Mouse (Mus musculus) forebrain, postnatal 0 days (tissue): ENCODE measurements at regions not wholly inside any gene's neighbourhood (a gene's known extent, or its start where the extent isn't known, plus 50 kb on each side); places are given as distances from the start of the nearest gene placed in this dataset.
A peak's percentile ranks its signal among the peaks of the same experiment; 100 is the strongest.
"Not testable (repeated sequence)": the region's sequence is repeated elsewhere in the genome, so short reads cannot be mapped to it uniquely, and the experiment has no call there.

Experiments
- ATAC-seq: fragments of 200-750 bp; cut with Nextera tagmentation; 2 replicates; pipeline ENCODE4 v1.8.0; 2017; ENCODE audit warnings: mild to moderate bottlenecking, moderate library complexity
- DNase-seq: peaks from one replicate; pipeline ENCODE4 v3.0.0-alpha.2; 2015
- H3K27ac ChIP-seq: fragments of 300-500 bp; sonication (generic); 2 replicates; pipeline ENCODE4 v1.5.1; 2014; ENCODE audit warnings: low read depth, mild to moderate bottlenecking, antibody characterized with exemption, low read length, moderate library complexity, mixed read lengths
- H3K27me3 ChIP-seq: fragments of 300-500 bp; sonication (generic); 2 replicates; pipeline ENCODE4 v1.6.1; 2014; ENCODE audit warnings: mild to moderate bottlenecking, low read length, mixed read lengths; ENCODE audit not compliant: insufficient read depth
- H3K36me3 ChIP-seq: fragments of 300-500 bp; sonication (generic); 2 replicates; pipeline ENCODE4 v1.6.1; 2014; ENCODE audit warnings: mild to moderate bottlenecking, moderate library complexity; ENCODE audit not compliant: insufficient read depth
- H3K4me1 ChIP-seq: fragments of 300-500 bp; sonication (generic); 2 replicates; pipeline ENCODE4 v1.6.1; 2014; ENCODE audit warnings: antibody characterized with exemption; ENCODE audit not compliant: insufficient read depth
- H3K4me2 ChIP-seq: fragments of 300-500 bp; sonication (generic); 2 replicates; pipeline ENCODE4 v1.6.1; 2014; ENCODE audit warnings: low read depth, mild to moderate bottlenecking, moderate library complexity
- H3K4me3 ChIP-seq: fragments of 300-500 bp; sonication (generic); 2 replicates; pipeline ENCODE4 v1.5.1; 2014; ENCODE audit warnings: low read depth, low read length, mixed read lengths
- H3K9ac ChIP-seq: fragments of 300-500 bp; sonication (generic); 2 replicates; pipeline ENCODE4 v1.6.1; 2014; ENCODE audit warnings: mild to moderate bottlenecking
- H3K9me3 ChIP-seq: fragments of 300-500 bp; sonication (generic); 2 replicates; pipeline ENCODE4 v1.6.1; 2016; ENCODE audit warnings: low read length
- CTCF ChIP-seq: sonication (generic); IDR thresholded peaks from 2 replicates; pipeline ENCODE4 v1.5.1; 2016; ENCODE audit warnings: antibody characterized with exemption, control low read depth, low read depth
- WGBS: fragments of 180-500 bp; shearing (Covaris S2); extraction: QIAGEN DNeasy Blood & Tissue Kit; methylation state at CpG from one replicate; pipeline ENCODE4 v1.1.7; 2014; 5-methylcytosine and 5-hydroxymethylcytosine counted together

GRCm38 (mm10) chr11:94873693-94874092 is 62.3 kb upstream of the Col1a1 start:
- no peak for DNase-seq
- Histone ChIP-seq H3K4me3 (no peak overlapping the region), H3K36me3 (no peaks in the 10 kb centered on the region), H3K4me1 (0 out of 2 replicates have a peak, but pooled peaks cover 4% of the 10 kb centered on the region), H3K9me3 (no peaks in the 10 kb centered on the region), H3K9ac (no peak overlapping the region), H3K27ac (no peak overlapping the region), H3K4me2 (peak overlapping the region; percentile 61), H3K27me3 (no peaks in the 10 kb centered on the region)
- WGBS: 10% methylated on average over 7 of the region's 7 CpGs
- ATAC-seq: no peak
- no peak for TF ChIP-seq CTCF

GRCm38 (mm10) chr11:94872921-94873320 is 63.1 kb upstream of the Col1a1 start:
- 0 out of 2 replicates have a peak, but pooled peaks cover 4% of the 10 kb centered on the region for H3K4me1 ChIP-seq
- peak overlapping the region; percentile 32 for H3K4me3 ChIP-seq
- no peaks in the 10 kb centered on the region for H3K27me3 ChIP-seq
- peak; percentile 81 for DNase-seq
- H3K9me3 ChIP-seq: no peaks in the 10 kb centered on the region
- H3K4me2 ChIP-seq: peak overlapping the region; percentile 61
- TF ChIP-seq CTCF: no peak
- H3K36me3 ChIP-seq: no peaks in the 10 kb centered on the region
- H3K27ac ChIP-seq: no peak overlapping the region
- H3K9ac ChIP-seq: peak overlapping the region; percentile 28; the same call in 1 of the 2 replicates
- 4% methylated on average over 19 of the region's 19 CpGs for WGBS
- ATAC-seq: peak; percentile 96

GRCm38 (mm10) chr11:94870341-94870740 is 65.7 kb upstream of the Col1a1 start:
- no peak overlapping the region for H3K4me3 ChIP-seq
- no peaks in the 10 kb centered on the region for H3K27me3 ChIP-seq
- peak; percentile 24 for DNase-seq
- H3K9ac ChIP-seq: no peak overlapping the region
- H3K27ac ChIP-seq: no peak overlapping the region
- no peaks in the 10 kb centered on the region for H3K36me3 ChIP-seq
- 0% methylated on average over 1 of the region's 1 CpGs for WGBS
- ATAC-seq: no peak
- 0 out of 2 replicates have a peak, but pooled peaks cover 4% of the 10 kb centered on the region for H3K4me1 ChIP-seq
- peak; percentile 57 for TF ChIP-seq CTCF
- H3K9me3 ChIP-seq: no peaks in the 10 kb centered on the region
- H3K4me2 ChIP-seq: no peak overlapping the region

GRCm38 (mm10) chr11:94869866-94870265 is 66.2 kb upstream of the Col1a1 start:
- not testable (repeated sequence) for H3K9ac ChIP-seq, H3K9me3 ChIP-seq, H3K4me2 ChIP-seq, H3K36me3 ChIP-seq, H3K4me3 ChIP-seq, H3K4me1 ChIP-seq, H3K27me3 ChIP-seq, H3K27ac ChIP-seq
- 31% methylated on average over 4 of the region's 4 CpGs for WGBS
- TF ChIP-seq CTCF: peak; percentile 51
- DNase-seq (peak; percentile 15), ATAC-seq (peak; percentile 40)

GRCm38 (mm10) chr11:94866176-94866967 is 69.7 kb upstream of the Col1a1 start:
- Histone ChIP-seq H3K36me3 (no peaks in the 10 kb centered on the region), H3K27ac (no peak overlapping the region), H3K4me2 (no peak overlapping the region), H3K4me1 (no peaks in the 10 kb centered on the region), H3K9ac (no peak overlapping the region), H3K4me3 (no peak overlapping the region), H3K27me3 (no peaks in the 10 kb centered on the region), H3K9me3 (no peaks in the 10 kb centered on the region)
- DNase-seq (peak; percentile 75), ATAC-seq (no peak)
- peak; percentile 76 for TF ChIP-seq CTCF
- WGBS: 21% methylated on average over 9 of the region's 9 CpGs

- H3K27me3 ChIP-seq: no peaks in the 10 kb centered on the region
- no peak for TF ChIP-seq CTCF
- 91% methylated on average over 3 of the region's 3 CpGs for WGBS
- no peak overlapping the region for H3K27ac ChIP-seq
- no peak for DNase-seq
- ATAC-seq: no peak
- H3K9me3 ChIP-seq: no peaks in the 10 kb centered on the region
- no peaks in the 10 kb centered on the region for H3K4me1 ChIP-seq
- no peak overlapping the region for H3K4me2 ChIP-seq
- no peaks in the 10 kb centered on the region for H3K36me3 ChIP-seq
- H3K9ac ChIP-seq: no peak overlapping the region
- no peak overlapping the region for H3K4me3 ChIP-seq
Observed at GRCm38 (mm10) chr11:94850129-94850528, 67.6 kb upstream of the Tmem92 start.

- no peak overlapping the region for H3K9ac ChIP-seq
Observed at GRCm38 (mm10) chr11:94839133-94839532, 56.6 kb upstream of the Tmem92 start.

More at GRCm38 (mm10) chr11:94839133-94839532, 56.6 kb upstream of the Tmem92 start:
- Histone ChIP-seq H3K36me3 (no peaks in the 10 kb centered on the region), H3K4me1 (no peaks in the 10 kb centered on the region), H3K4me3 (no peak overlapping the region), H3K4me2 (no peak overlapping the region), H3K9me3 (no peaks in the 10 kb centered on the region), H3K27ac (no peak overlapping the region), H3K27me3 (no peaks in the 10 kb centered on the region)
- peak; percentile 38; the same call in 1 of the 2 replicates for TF ChIP-seq CTCF
- no peak for DNase-seq
- no peak for ATAC-seq
